Mouse (Mus musculus) CH12.LX (cell line): ENCODE data around the gene Trim15. TPM values are rescaled to one million over a fixed set of nuclear protein-coding genes. Genes with fewer than 3 reads are reported as not detected.

ENCODE experiments used
- DNase-seq: peaks from one replicate; pipeline ENCODE4 v3.0.0-alpha.2; 2013; ENCODE audit errors: extremely low read depth
- H3K27ac ChIP-seq: 2 replicates; pipeline ENCODE4 v1.5.1; 2012; ENCODE audit warnings: low read depth, mild to moderate bottlenecking, control low read depth, moderate library complexity; ENCODE audit not compliant: insufficient read depth
- H3K27me3 ChIP-seq: replicated peaks from 2 replicates; pipeline ENCODE3; 2012; ENCODE audit warnings: inconsistent platforms
- H3K36me3 ChIP-seq, 2 experiments: replicated peaks in 1 of 2; 2 replicates each; pipeline versions ENCODE3 to v1.6.1; 2012; ENCODE audit warnings: inconsistent platforms in 1 of 2, low read length in 1 of 2, mild to moderate bottlenecking in 1 of 2, mixed read lengths in 1 of 2, moderate library complexity in 1 of 2; ENCODE audit not compliant: control insufficient read depth in 1 of 2, insufficient read depth in 1 of 2
- H3K4me1 ChIP-seq, 2 experiments: 2 replicates each; pipeline ENCODE4 v1.6.1; 2012; ENCODE audit warnings: inconsistent platforms in 1 of 2, moderate library complexity in 1 of 2; ENCODE audit not compliant: insufficient read depth in 2 of 2, control insufficient read depth in 1 of 2
- H3K4me2 ChIP-seq: 2 replicates; pipeline ENCODE4 v1.6.1; 2012; ENCODE audit warnings: low read depth, mild to moderate bottlenecking, control low read depth; ENCODE audit not compliant: poor library complexity, insufficient read depth, severe bottlenecking
- H3K4me3 ChIP-seq, 3 experiments: fragments of 150-350 bp in 1 of 3; sonication (generic) in 1 of 3; replicated peaks in 1 of 3; 2 replicates each; pipeline versions ENCODE3 to v1.5.1; 2011 to 2012; ENCODE audit warnings: low read depth in 2 of 3, low read length in 2 of 3, mild to moderate bottlenecking in 2 of 3, moderate library complexity in 2 of 3, control low read depth in 1 of 3, improper control_type of control experiment in 1 of 3, inconsistent platforms in 1 of 3, mixed read lengths in 1 of 3; ENCODE audit not compliant: poor library complexity in 1 of 3
- H3K79me2 ChIP-seq: replicated peaks from 2 replicates; pipeline ENCODE4 v1.6.1; 2012; ENCODE audit warnings: mild to moderate bottlenecking, moderate library complexity; ENCODE audit not compliant: control insufficient read depth, poor library complexity, insufficient read depth, severe bottlenecking; ENCODE audit errors: extremely low read depth
- H3K9ac ChIP-seq: 2 replicates; pipeline ENCODE4 v1.6.1; 2012; ENCODE audit warnings: low read depth, mild to moderate bottlenecking, control low read depth, moderate library complexity; ENCODE audit not compliant: insufficient read depth
- H3K9me3 ChIP-seq: replicated peaks from 2 replicates; pipeline ENCODE3; 2012; ENCODE audit warnings: low read length, inconsistent platforms, mixed read lengths
- BHLHE40 ChIP-seq: IDR thresholded peaks from 2 replicates; pipeline ENCODE4 v1.6.1; 2011; ENCODE audit warnings: mild to moderate bottlenecking, low read depth, low read length, improper control_type of control experiment
- CHD1 ChIP-seq: IDR thresholded peaks from 2 replicates; pipeline ENCODE4 v1.6.1; 2012; ENCODE audit warnings: low read depth, low read length, improper control_type of control experiment, inconsistent platforms
- CHD2 ChIP-seq: IDR thresholded peaks from 2 replicates; pipeline ENCODE4 v1.6.1; 2011; ENCODE audit warnings: low read length, improper control_type of control experiment
- CTCF ChIP-seq, 2 experiments: IDR thresholded peaks in 1 of 2; conservative IDR thresholded peaks in 1 of 2; 2 replicates each; pipeline ENCODE4 v1.5.1; 2011 to 2012; ENCODE audit warnings: low read depth in 2 of 2, low read length in 2 of 2, improper control_type of control experiment in 1 of 2, inconsistent platforms in 1 of 2, mild to moderate bottlenecking in 1 of 2, moderate library complexity in 1 of 2
- ELF1 ChIP-seq: IDR thresholded peaks from 2 replicates; pipeline ENCODE4 v1.6.1; 2014; ENCODE audit warnings: low read depth, mild to moderate bottlenecking, inconsistent platforms, low read length, improper control_type of control experiment
- EP300 ChIP-seq: IDR thresholded peaks from 2 replicates; pipeline ENCODE4 v1.6.1; 2011; ENCODE audit warnings: low read length, improper control_type of control experiment
- ETS1 ChIP-seq: conservative IDR thresholded peaks from 2 replicates; pipeline ENCODE4 v1.6.1; 2012; ENCODE audit warnings: low read depth, mild to moderate bottlenecking, inconsistent platforms, low read length, improper control_type of control experiment, moderate library complexity
- IRF4 ChIP-seq: IDR thresholded peaks from 2 replicates; pipeline ENCODE4 v1.6.1; 2014; ENCODE audit warnings: low read depth, mild to moderate bottlenecking, inconsistent platforms, low read length, improper control_type of control experiment
- JUN ChIP-seq: IDR thresholded peaks from 2 replicates; pipeline ENCODE4 v1.6.1; 2011; ENCODE audit warnings: low read depth, mild to moderate bottlenecking, low read length, improper control_type of control experiment, moderate library complexity; ENCODE audit not compliant: insufficient read depth
- KAT2A ChIP-seq: IDR thresholded peaks from 2 replicates; pipeline ENCODE4 v1.6.1; 2012; ENCODE audit warnings: low read length, improper control_type of control experiment, inconsistent platforms; ENCODE audit not compliant: insufficient replicate concordance
- MEF2A ChIP-seq: IDR thresholded peaks from 2 replicates; pipeline ENCODE4 v1.6.1; 2014; ENCODE audit warnings: low read depth, mild to moderate bottlenecking, inconsistent platforms, low read length, improper control_type of control experiment, borderline replicate concordance
- MYC ChIP-seq: IDR thresholded peaks from 2 replicates; pipeline ENCODE4 v1.6.1; 2011; ENCODE audit warnings: low read depth, mild to moderate bottlenecking, improper control_type of control experiment, low read length
- PAX5 ChIP-seq: IDR thresholded peaks from 2 replicates; pipeline ENCODE4 v1.6.1; 2012; ENCODE audit warnings: low read length, inconsistent platforms, mixed read lengths
- POLR2AphosphoS2 ChIP-seq: IDR thresholded peaks from 2 replicates; pipeline ENCODE4 v1.6.1; 2011; ENCODE audit warnings: low read depth, low read length, improper control_type of control experiment
- RAD21 ChIP-seq: IDR thresholded peaks from 2 replicates; pipeline ENCODE4 v1.6.1; 2011; ENCODE audit warnings: low read depth, mild to moderate bottlenecking, low read length, improper control_type of control experiment, moderate library complexity
- SIN3A ChIP-seq: IDR thresholded peaks from 2 replicates; pipeline ENCODE4 v1.6.1; 2012; ENCODE audit warnings: low read length, improper control_type of control experiment, inconsistent platforms
- TCF12 ChIP-seq: IDR thresholded peaks from 2 replicates; pipeline ENCODE4 v1.6.1; 2014; ENCODE audit warnings: low read depth, mild to moderate bottlenecking, inconsistent platforms, low read length, improper control_type of control experiment
- UBTF ChIP-seq: IDR thresholded peaks from 2 replicates; pipeline ENCODE4 v1.6.1; 2012; ENCODE audit warnings: low read depth, mild to moderate bottlenecking, inconsistent platforms, low read length, improper control_type of control experiment, moderate library complexity
- USF1 ChIP-seq: IDR thresholded peaks from 2 replicates; pipeline ENCODE4 v1.6.1; 2014; ENCODE audit warnings: low read depth, mild to moderate bottlenecking, inconsistent platforms, low read length, improper control_type of control experiment
- ZKSCAN1 ChIP-seq: IDR thresholded peaks from 2 replicates; pipeline ENCODE4 v1.6.1; 2012; ENCODE audit warnings: low read depth, inconsistent platforms, low read length, improper control_type of control experiment, borderline replicate concordance
- ZMIZ1 ChIP-seq: IDR thresholded peaks from 2 replicates; pipeline ENCODE4 v1.6.1; 2012; ENCODE audit warnings: low read depth, mild to moderate bottlenecking, inconsistent platforms, low read length, improper control_type of control experiment
- dilution Hi-C: fragments of 300-500 bp; cut with MboI; formaldehyde crosslinking; loops from 2 replicates; pipeline ENCODE4 v1.14.3; 2020; ENCODE audit warnings: low sequenced_read_pairs; ENCODE audit not compliant: extremely low pct_unique_long_range_greater_than_20kb, extremely low pct_ligation_motif_present
- in situ Hi-C: fragments of 300-500 bp; cut with MboI; formaldehyde crosslinking; loops from 3 replicates; pipeline ENCODE4 v1.14.3; 2019; ENCODE audit warnings: low sequenced_read_pairs, low pct_ligation_motif_present, low pct_unique_long_range_greater_than_20kb, mixed read lengths
- polyA plus RNA-seq: library from polyadenylated mRNA; unstranded; fragments of >175 nt; gene quantifications from 2 replicates; pipeline ENCODE4 v1.2.1, GENCODE M21; 2012; ENCODE audit warnings: low read depth; ENCODE audit not compliant: insufficient read length
- total RNA-seq, 2 experiments: library from RNA; depleted of rRNA; stranded (reverse); fragments of 300-350 nt in 1 of 2; fragments of >200 nt in 1 of 2; gene quantifications; 2 replicates each; pipeline ENCODE4 v1.2.3; 2012 to 2014

The Trim15 gene
- total and polyA plus RNA-seq, 3 experiments, result not detected

GRCm38 (mm10) chr17:36844286-36844719, 22.7 kb downstream of the Trim15 start:
- H3K27me3 ChIP-seq, result no peaks in the 10 kb centered on the region
- no peaks in the 10 kb centered on the region for H3K9me3 ChIP-seq
- H3K9ac ChIP-seq, result no peak overlapping the region
- H3K79me2 ChIP-seq, result no peaks in the 10 kb centered on the region; the same call in 1 of the 2 replicates
- H3K4me3 ChIP-seq, result no peak overlapping the region
- peaks cover 4 to 51% of the 10 kb centered on the region in 2 experiments for H3K4me1 ChIP-seq
- no peak overlapping the region for H3K4me2 ChIP-seq
- H3K36me3 ChIP-seq, result peaks cover 12 to 75% of the 10 kb centered on the region in 2 experiments
- dilution Hi-C loops, result no loop called here
- no peak overlapping the region for H3K27ac ChIP-seq
- in situ Hi-C loops, result no loop called here
- no peak for TF ChIP-seq CTCF (conservative IDR thresholded peaks at IDR 0.05 in 1 of 2, IDR thresholded peaks at IDR 0.05 in 1 of 2; ENCODE audit: low read depth in 2 of 2, low read length in 2 of 2)
- TF ChIP-seq ZKSCAN1, result no peak
- TF ChIP-seq MYC, result no peak
- no peak for TF ChIP-seq TCF12
- TF ChIP-seq RAD21, result no peak
- no peak for TF ChIP-seq EP300
- no peak for TF ChIP-seq ELF1
- no peak for TF ChIP-seq PAX5
- no peak for TF ChIP-seq CHD1
- TF ChIP-seq KAT2A, result no peak
- no peak for TF ChIP-seq SIN3A
- TF ChIP-seq UBTF, result no peak
- no peak for TF ChIP-seq POLR2AphosphoS2
- TF ChIP-seq BHLHE40, result no peak
- TF ChIP-seq MEF2A, result no peak
- TF ChIP-seq USF1, result no peak
- no peak for TF ChIP-seq IRF4
- TF ChIP-seq JUN, result no peak
- DNase-seq, result no peak

DNA sequence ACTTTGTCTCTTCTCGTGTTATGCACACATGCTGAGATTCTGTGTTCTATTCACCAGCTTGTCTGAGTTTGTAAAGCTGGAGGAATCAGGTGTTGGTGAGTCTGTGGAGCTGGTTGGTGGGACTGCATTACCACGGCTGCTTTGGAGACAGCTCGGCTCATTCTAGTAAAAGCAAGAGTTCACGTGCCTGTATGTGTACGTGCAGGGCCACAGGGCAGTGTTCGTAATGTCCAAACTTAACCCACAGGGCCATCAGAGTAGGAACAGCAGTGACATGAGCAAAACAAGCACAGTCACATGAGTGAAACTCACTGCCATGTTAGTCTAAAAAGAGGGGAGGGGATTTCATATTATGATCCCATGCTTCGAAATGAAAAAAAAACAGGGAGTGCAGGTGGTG, 23.3 kb downstream of the Trim15 start:
- Histone ChIP-seq H3K27me3 (no peaks in the 10 kb centered on the region), H3K27ac (no peak overlapping the region), H3K4me1 (peaks cover 4 to 51% of the 10 kb centered on the region in 2 experiments), H3K9me3 (no peaks in the 10 kb centered on the region), H3K4me2 (no peak overlapping the region), H3K36me3 (peaks cover 12 to 70% of the 10 kb centered on the region in 2 experiments)
- DNase-seq, result no peak
- dilution Hi-C loops, result no loop called here
- in situ Hi-C loops, result no loop called here
- TF ChIP-seq CHD2 (no peak), ETS1 (no peak), EP300 (no peak), TCF12 (no peak), ZMIZ1 (no peak)
- TF ChIP-seq, all 38 proteins: peak for 0
- H3K4me3 ChIP-seq, result no peak overlapping the region
- no peaks in the 10 kb centered on the region; the same call in 1 of the 2 replicates for H3K79me2 ChIP-seq
- H3K9ac ChIP-seq, result no peak overlapping the region
